Mouse (Mus musculus) lung, postnatal 4 days (tissue): ENCODE data around the gene Smim15.

Experiments used
- DNase-seq, 2 experiments: peaks; one replicate each; pipeline ENCODE4 v3.0.0; 2021

Gene Smim15

DNA sequence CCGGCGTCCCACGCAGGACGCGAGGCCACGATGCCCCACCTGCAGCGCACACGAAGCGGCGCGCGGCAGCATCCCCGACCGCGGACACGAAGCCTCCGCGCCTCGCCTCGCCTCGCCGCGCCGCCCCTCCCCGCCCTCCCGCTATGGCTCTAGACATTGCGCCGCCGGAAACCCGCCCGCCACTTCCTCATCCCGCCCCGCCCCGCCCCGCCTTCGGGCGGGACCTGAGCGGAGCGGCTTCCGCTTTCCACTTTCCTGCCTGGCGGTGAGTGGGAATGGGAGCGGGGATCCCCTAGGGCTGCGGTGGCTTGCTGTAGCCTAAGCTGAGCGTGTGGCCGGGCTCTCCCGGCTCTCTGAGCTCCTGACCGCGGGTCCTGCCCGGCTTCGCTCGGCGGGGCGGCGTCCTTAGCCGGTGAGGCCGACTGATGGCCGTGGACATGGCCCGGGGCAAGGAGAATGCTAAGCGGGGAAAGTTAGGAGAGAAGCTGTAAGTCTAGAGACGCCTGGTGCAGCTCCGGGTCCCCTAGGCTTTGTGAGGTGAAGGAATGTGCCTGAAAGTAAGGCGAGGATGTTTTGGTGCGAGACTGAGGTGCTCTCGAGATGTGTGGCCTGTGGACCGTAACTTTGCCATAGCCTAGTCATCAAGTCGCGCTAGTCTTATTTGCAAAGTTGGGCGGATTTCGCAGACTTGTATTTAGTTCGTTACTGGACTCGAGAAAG lies at the start of gene Smim15:
Smim15 (plus strand) TSS at position 225 of the 720 bp plus-strand sequence.
- peak; percentile 92 to 94 for DNase-seq

DNA sequence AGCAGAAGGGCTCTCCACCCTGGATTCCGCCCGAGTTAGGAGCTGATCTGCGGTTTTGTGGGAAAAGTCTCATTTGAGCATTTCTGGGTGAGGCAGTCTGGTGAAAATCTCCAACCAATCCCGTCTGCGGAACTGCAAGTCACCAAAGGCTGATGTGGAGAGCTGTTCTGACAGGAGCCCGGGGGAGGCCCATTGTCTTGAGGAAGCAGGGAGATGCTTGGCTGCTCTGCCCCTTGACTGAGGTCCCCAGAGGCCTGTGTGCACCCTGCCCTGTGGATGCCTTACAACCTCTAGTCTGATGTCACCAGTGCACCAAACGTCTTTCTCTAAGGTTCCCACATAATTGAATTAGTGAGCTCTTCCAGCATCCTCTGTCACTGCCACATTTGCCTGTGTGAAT lies 49.0 kb upstream of the Smim15 start:
- DNase-seq = no peak

DNA sequence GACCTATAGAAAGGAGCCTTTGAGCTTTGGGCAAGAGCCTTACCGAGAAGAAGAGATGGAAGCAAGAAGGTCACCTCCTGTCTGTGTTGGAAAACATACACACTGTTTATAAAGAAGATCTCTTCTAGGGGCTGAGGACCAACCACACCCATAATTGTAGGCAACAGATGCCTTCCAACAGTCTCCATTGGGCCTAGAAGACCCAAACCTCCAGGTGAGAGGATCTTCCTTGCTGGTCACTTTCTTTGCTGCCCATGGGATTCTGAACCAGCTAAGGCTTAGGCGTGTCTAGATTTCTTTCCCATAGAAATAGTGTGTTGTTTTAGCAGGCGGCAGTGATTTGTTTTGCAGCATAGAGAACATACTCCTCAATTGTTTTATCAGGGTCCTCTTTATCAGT lies 47.9 kb upstream of the Smim15 start:
- DNase-seq = no peak

DNA sequence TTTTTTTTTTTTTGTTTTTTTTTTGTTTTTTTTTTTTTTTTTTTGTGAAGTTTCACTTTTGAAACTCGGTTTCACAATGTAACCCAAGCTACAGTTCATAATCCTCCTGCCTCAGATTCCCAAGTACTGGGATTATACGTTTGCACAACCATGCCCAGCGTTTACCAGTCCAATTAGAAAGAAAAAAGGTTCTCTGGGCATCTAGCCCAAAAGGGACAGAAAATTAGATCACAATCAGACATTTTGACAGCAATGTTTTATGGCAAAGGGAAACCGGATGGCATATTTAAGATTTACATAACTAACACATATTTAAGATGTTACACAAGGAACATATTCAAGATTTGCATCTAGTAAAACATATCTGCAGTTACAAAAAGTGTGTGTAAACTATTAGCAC lies 36.4 kb upstream of the Smim15 start:
- no peak for DNase-seq

DNA sequence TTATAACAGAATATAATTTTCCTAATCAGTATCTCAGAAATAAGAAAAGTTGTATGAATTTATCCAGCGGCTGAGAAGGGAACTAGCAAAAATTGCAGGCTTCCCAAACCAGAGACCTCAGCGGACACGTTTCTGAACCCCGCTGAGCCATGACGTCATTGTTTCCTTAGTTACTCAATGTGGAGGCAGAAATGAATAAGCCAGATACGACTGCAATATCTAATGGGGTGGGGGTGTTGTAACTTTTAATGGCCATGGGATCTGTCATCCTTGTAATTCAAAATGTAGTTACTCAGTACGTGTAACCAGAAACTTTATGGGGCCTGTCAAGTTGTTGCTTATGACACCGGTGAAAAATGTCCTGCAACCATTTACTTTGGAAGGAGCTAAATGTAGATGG lies 31.1 kb upstream of the Smim15 start:
- DNase-seq = no peak

DNA sequence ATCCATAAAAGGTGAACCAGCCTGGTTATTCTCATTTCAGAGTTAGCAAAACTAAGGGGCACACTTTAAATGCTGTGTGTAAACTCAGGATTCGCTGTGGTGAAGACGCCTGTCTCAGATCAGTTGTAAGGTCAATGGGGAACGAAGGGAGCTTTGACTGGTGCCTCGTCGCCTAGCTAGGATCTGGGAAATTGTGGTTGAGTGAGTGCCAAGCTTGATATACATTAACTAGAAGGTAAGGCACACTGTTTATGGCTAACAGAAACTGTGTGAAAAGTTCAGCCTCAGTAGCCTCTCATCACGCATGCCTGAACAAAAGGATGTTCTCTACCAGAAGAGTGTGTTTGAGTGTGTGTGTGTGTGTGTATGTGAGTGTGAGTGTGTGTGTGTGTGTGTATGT lies 30.4 kb upstream of the Smim15 start:
- no peak for DNase-seq

DNA sequence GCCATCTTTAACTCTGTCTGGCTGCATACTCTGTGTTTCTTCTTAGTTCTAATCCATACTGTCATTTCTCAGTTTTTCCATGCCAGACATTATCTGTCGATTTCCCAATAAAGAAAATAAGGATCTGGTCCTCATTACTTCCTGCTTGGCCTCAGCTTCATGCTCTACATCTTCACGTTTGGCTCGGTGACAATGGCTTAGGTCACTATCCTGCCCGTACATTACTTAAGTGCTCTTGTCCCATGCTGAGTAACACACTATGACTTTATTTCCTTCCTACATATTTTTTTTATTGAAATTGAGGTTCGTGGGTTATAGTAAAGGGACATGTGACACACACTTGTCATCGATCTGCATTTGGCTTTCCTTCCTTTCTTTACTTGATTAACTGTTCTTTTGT lies 29.1 kb upstream of the Smim15 start:
- DNase-seq = no peak

DNA sequence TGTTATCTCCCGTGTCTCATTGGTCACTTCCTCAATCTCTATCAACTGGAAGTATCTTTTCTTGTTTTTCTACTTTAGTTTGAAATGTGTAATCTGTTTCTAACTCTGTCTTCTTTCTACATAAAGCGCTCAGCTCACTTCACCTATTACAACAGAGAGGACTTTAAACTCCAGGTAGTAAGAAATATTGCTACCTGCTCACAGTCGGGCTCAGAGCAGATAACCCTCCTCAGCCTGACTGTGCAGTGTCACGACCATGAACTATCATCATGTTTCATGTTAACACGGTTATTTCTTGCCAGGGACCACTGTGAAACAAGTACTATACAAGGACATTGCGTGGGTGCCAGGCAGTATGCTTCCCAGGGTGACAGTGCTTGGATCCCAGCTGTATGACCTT lies 26.9 kb upstream of the Smim15 start:
- DNase-seq = no peak

DNA sequence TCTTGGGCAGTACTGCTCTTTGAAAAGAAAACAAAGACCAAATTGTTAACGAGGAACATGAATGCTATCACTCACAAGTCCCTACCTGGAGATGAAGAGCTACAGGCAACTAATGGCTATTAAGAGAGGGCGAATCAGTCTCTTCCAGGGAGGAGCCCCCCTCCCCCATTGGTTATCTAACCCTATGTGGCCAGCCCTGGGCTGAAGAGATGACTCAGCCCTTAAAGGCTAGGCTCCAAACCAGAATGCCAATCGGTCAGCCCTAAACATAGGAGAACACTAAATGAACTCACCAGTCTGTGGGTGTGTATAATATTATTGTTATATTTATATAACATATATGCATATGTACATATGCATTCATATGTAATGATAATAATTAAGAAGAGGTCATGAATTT lies 18.4 kb upstream of the Smim15 start:
- no peak for DNase-seq

DNA sequence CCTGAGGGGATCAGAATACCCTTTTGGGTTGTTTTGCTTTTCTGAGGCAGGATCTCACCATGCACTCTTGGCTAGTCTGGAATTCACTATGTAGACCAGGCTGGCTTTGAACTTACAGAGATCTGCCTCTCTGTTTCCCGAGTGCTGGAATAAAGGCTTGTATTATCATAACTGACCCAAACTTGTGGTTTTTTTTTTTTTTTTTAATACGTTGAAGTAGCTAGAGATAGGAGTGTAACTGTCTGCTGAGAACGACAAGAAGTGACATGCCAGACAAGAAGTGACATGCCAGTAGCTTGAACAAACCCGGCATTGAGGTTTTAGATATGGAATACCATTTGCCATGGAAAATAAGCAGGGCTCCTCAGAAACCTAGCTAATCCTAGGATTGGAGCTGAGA lies 11.5 kb upstream of the Smim15 start:
- no peak for DNase-seq

DNA sequence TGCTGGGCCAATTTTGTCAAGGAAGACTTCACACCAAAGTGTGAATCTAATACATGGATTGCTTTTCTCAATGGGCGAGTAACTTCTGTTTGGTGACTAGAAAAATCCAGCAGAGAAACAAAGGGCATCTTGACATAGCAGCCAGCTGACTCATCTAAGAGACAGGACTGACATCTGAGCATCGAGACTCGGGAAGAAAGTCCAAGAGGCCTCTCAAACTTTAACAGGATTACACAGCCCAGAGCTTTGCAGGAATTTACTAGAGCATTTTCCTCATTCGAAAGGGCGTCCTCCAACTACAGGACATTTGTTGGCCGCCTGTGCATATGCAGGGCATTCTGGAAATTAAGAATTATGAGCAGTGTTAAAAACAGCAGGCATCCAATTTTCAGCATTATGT lies 4.9 kb upstream of the Smim15 start:
- no peak for DNase-seq

DNA sequence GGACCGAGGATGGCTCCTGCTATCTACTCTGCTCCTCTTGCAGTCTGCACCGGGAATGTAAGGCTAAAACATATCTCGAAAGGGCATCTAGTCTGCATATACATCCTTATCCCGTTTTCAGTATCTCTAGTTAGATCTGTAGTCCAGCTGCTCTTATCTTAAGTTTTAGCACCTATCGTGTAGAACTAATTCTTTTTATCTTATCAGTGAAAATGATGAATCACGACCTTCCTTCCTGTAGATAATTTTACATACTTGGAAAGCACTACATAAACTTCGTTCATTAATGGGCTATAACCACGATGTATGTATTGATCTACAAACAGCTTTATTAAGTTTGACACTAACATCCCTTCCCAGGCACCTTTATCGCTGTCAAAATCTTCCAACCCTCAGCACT lies 4.3 kb upstream of the Smim15 start:
- no peak for DNase-seq

DNA sequence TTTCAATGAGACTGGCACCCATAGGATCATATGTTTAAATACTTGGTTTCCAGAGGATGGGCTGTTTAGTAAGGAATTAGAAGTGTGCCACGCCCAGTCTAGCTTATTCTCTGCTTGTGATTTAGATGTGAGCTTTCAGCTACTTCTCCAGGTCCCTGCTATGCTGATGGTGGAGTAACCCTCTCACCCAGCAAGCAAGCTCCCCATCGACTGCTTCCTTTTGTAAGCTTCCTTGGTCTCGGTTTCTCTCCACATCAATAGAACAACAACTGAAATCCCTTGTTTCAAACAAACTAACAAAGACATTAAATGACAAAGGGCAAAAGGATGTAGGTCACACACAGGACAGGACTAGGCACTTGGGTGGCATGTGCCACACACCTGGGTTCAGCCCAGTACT lies 3.8 kb upstream of the Smim15 start:
- DNase-seq = no peak

DNA sequence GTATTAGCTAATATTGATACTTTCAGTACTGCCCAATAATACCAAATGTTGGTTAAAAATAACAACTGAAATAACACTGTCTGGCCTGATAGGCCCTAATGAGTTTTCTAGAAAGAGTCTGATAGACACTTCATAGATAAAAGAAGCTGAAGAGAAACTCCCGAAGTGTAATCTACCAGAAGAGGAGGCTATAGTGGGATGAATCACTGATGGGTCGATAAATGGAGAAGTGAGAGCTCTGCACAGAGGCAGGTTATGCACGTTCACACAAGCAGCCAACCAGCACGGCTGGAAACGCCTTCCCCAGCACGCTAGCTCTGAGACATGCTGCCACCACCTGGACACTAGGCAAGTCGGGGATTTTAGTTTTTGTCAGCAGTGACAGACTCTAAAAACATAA lies 2.9 kb upstream of the Smim15 start:
- DNase-seq = peak; percentile 80 to 82

DNA sequence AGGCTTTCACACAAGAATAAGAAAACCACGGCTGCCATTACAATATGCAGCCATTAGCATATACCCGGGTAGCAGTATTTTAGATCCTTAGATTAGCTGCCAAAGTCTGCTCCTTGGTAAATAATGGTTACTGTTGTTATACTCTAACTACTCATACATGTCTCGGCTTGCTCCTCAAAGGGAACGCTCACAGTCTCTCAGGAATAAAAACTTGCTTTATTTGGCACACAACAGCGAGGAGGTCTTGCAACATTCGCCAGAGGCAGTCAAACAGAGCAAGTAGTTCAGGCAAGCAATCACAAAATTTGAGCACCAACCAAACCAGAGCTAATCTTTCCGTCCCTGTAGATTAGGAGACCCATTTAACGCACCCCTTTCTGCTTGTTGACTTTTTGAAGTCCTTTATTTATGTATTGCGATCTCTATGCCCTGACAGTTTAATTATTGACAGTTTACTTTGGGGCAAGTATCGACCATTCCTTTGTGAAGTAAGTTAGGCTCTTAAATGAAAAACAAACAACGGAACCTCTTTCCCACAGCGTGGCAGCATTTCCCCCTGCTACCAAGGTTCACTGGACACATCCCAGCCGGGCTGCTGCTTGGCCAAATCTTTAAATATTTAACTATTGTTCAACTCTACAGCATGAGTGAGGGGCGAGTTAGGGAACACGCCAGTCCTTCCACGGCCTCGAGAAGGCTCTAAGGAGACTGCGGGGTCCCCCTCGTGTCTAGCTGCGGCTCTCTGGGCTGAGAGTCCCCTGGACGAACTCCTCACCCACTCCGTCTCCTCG lies 620 bp upstream of the Smim15 start:
- peak; percentile 36 to 50 for DNase-seq

DNA sequence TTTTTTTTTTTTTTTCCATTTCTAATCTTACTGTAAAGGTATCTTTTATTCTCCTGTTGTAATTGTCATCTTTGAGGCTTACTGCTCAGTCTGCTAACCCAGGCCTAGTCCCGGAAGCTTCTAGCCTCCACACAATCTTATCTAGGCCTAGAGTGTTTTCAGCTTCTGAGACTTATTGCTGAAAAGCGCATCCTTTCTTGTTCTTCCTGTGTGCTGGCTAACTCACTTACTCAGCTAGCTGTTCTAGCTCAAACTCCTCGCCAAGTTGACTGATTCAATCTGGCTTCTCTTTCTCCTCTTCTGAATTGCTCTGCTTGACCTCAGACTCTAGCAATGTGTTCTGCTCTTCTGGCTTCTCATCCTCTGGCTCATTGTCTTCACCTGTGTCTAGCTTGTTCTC lies 1.4 kb downstream of the Smim15 start:
- no peak for DNase-seq

DNA sequence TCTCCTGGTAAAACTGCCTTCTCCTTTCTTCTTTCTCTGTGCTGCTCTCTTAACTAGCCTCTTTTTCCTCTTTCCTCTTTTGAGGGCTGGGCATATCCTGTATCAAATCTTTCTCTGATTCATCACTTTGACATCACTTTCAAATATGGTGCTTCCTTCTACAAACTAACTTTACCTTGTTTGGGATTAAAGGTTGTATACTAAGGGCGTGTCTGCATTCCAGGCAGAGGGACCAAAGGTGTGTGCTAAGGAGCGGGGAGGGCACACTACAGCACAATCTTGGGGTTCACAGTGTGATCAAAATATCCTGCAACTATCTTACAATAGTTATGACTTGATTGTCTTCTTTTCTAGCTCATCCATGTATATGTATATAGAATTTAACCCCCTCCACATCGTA lies 1.8 kb downstream of the Smim15 start:
- DNase-seq = no peak

DNA sequence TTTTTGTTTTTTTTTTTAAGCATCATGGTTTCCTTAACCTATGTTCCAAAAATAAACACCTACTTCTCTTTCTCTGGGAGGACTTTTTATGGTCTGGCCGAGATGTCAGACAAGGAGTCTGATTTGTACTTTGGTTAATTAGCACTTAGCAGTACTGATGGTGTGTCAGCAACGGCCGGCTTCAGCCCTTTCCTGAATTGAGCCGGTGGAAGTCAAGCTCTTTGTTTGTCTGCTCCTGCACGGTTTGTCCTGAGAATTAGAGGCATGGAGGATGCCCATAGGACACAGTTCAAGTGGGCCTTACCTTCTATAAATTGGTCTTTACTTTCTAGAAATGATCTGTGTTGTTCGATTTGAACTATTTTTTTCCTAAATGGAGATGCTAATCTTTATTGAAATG lies 2.6 kb downstream of the Smim15 start:
- DNase-seq = no peak

DNA sequence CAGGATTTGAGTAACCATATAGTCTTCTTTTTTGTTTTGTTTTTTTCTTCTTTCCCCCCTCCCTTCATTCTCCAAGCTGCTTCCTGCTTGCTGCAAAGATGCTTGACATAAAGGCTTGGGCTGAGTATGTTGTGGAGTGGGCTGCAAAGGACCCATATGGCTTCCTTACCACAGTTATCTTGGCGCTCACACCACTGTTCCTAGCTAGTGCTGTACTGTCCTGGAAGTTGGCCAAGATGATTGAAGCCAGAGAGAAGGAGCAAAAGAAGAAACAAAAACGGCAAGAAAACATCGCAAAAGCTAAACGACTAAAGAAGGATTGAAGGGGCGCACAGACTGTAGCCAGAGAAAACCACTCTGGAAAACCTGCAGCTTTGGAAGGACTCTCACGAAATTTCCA lies 3.1 kb downstream of the Smim15 start:
- DNase-seq = no peak

DNA sequence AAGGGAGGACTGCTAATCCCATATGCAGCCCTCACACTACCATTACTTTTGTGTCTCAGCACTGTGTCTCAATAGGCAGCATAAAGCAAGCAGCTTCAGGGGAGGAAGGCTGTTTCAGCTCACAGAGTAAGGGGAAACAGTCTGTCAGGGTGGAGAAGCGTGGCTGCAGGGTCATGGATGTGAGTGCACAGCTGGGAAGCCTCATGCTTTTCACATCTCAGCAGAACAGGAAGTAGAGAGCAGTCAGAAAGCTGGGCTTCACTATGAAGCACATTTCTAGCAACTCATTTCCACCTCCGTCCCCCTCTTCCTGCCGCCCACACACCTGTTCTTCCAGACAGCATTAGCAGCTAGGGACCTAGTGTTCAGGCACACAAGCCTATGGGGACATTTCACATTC lies 12.7 kb downstream of the Smim15 start:
- DNase-seq = peak; percentile 16 to 63

DNA sequence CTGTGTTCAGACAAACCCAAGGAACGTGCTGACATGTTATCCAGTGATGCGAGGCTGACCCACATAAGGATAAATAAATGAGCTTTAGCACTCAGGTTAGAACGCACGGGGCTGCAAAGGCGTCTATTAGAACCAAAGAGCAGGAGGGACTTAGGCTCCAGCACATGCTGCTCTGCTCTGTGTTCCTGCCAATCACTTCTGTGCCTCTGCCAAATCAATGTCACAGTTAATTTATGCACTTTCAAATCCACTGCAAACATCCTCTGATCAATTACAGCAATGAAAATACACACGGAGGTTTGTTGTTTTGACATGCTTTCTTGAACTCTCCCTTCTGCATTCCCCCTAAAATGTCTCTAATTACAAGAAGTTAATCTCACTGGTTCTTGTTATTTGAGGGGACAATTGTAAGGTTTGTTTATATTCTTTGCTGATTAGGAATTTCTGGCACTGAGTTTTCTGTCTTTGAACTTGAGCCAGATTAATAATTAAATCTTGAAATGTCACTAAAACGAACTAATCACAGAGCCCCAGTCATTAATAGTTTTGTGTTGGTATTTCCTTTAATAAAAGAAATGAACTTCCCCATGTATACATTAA lies 16.1 kb downstream of the Smim15 start:
- DNase-seq = no peak

DNA sequence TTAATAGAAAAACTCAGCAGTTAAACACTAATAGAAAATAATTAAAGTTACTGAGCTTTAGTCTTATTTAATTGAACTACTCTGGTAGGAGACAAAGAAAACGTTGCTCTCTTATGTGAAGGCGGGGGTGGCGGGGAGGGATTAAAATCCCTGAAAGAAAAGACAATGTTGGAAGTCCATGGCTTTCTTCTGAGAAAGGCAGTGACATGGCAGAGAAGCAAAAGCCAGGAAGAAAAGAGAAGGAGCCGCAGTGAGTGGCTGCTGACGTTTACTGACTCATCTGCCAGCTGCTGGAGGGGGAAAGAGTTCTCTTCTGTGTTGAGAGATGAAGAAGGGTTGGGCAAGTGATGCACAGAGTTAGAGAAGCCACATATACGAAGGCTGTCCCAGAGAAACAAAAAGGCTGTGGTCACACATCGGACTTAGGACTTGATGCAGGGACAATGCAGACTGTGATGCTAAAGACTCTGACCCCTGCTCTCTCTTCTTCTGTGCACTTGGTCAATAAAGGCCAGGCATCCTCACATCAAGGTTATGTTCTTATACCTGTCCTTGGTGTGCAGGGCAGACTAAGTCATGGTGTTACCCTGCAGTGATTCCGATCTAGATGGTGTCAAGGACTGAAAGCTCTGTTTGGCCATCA lies 16.8 kb downstream of the Smim15 start:
- DNase-seq = peak; percentile 16 to 37

DNA sequence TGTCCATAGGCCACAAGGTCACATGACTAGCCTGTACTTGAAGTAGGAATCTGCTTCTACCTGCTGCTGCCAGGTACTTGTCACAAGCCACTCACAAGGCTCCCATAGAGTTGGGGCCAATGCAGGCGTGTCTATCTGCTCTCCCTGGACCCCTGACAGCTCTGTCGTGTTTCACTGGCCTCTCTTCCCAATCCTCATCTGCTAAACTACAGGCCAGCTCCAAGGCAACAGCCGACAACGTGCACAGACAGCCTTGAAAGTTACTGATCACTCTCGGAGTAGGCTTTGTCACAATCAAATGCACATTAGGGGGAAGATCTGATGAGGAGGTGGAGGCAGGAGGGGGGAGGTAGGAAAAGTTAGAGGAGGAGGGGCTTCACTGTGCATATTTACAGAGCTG lies 18.7 kb downstream of the Smim15 start:
- peak in 1 of 2 experiments; percentile 35 for DNase-seq
